Mouse (Mus musculus) cerebellum, adult 2 months (tissue): ENCODE measurements around the gene Lamb1. TPM values are rescaled to one million over a fixed set of nuclear protein-coding genes. Genes with fewer than 3 reads are reported as not detected.

ENCODE experiments used
- DNase-seq, 2 experiments: peaks; one replicate each; pipeline ENCODE4 v3.0.0; 2021
- H3K27ac ChIP-seq: fragments of 200-500 bp; 2 replicates; pipeline ENCODE4 v1.5.1; 2012; ENCODE audit warnings: low read length, control low read depth, inconsistent platforms; ENCODE audit not compliant: insufficient read depth
- H3K27me3 ChIP-seq: fragments of 200-500 bp; 2 replicates; pipeline ENCODE4 v1.6.1; 2012; ENCODE audit warnings: inconsistent platforms, mild to moderate bottlenecking, low read length, moderate library complexity; ENCODE audit not compliant: control insufficient read depth, insufficient read depth
- H3K4me1 ChIP-seq: fragments of 200-500 bp; 2 replicates; pipeline ENCODE4 v1.6.1; 2011; ENCODE audit warnings: low read length; ENCODE audit not compliant: control insufficient read depth, insufficient read depth
- H3K4me3 ChIP-seq: fragments of 200-500 bp; replicated peaks from 2 replicates; pipeline ENCODE3; 2011; ENCODE audit warnings: mild to moderate bottlenecking, low read depth, low read length, control low read depth; ENCODE audit not compliant: insufficient read depth
- CTCF ChIP-seq: fragments of 200-500 bp; IDR thresholded peaks from 2 replicates; pipeline ENCODE4 v1.5.1; 2011; ENCODE audit warnings: low read depth, mild to moderate bottlenecking, control low read depth, low read length, moderate library complexity, borderline replicate concordance; ENCODE audit not compliant: insufficient read depth
- POLR2A ChIP-seq: fragments of 200-500 bp; IDR thresholded peaks from 2 replicates; pipeline ENCODE4 v1.6.1; 2011; ENCODE audit warnings: low read length, control low read depth, borderline replicate concordance; ENCODE audit not compliant: insufficient read depth
- WGBS: fragments of 180-500 bp; shearing (Covaris S2); methylation state at CpG from one replicate; pipeline ENCODE4 v1.1.7; 2018; 5-methylcytosine and 5-hydroxymethylcytosine counted together
- polyA plus RNA-seq: library from polyadenylated mRNA; depleted of rRNA; stranded (reverse); fragments of >200 nt; gene quantifications from 2 replicates; pipeline ENCODE4 v1.2.3, GENCODE M21; 2012; rRNA removed

Gene Lamb1
- 10.6 and 13.2 TPM in 2 replicates for polyA plus RNA-seq

GRCm38 (mm10) chr12:31265005-31265721 is at the start of gene Lamb1:
TSS of gene Lamb1 (plus strand) at chr12:31265234.
- Histone ChIP-seq H3K4me3 (peak within 1 kb of the TSS; percentile 41), H3K4me1 (no peaks in the 10 kb centered on the region; the same call in 1 of the 2 replicates), H3K27ac (no peak within 1 kb of the TSS), H3K27me3 (no peaks in the 10 kb centered on the region)
- under 1% methylated on average over 39 of the region's 39 CpGs for WGBS
- TF ChIP-seq POLR2A: no peak
- no peak for TF ChIP-seq CTCF
- DNase-seq: peak; percentile 21 to 23

DNA sequence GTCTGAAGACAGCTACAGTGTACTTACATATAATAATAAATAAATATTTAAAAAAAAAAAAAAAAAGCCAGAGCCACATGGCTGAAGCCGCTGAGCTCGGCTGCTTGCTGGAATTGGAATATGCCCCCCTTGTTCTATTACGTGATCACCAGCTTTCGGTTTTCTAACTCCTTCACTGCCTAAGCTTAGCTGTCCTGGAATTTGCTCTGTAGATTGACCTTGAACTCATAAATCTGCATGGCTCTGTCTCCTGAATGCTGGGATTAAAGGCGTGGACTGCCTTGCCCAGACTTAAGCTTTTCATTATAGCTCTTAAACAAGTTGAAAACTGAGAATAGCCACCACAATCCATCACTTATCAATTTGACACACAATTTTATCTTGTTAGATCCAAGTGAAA is 47.8 kb upstream of the Lamb1 start:
- Histone ChIP-seq H3K4me3 (no peak overlapping the region), H3K4me1 (peaks cover 5% of the 10 kb centered on the region; the same call in 1 of the 2 replicates), H3K27me3 (no peaks in the 10 kb centered on the region), H3K27ac (no peak overlapping the region)
- DNase-seq: no peak
- no peak for TF ChIP-seq CTCF
- 96% methylated on average over 5 of the region's 5 CpGs for WGBS

DNA sequence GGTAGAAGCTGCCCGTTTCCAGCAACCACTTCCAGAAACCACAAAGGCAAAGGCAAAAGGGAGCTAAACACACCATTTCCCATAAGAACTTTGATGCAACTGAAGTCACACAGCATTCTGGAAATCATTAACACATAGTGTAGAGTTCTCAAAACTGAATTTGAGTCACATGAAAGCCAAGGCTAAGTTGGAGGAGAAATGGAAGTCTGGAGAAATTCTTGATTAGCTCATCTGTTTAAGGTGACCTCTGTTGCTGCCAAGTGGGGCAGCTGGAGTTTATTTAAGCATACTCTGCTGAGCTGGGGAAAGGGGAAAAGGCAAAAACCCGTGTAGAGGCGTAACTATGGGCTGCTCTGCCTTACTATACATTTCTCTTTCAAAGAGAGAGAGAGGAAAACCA is 46.3 kb upstream of the Lamb1 start:
- Histone ChIP-seq H3K4me3 (no peak overlapping the region), H3K27me3 (no peaks in the 10 kb centered on the region), H3K4me1 (no peaks in the 10 kb centered on the region; the same call in 1 of the 2 replicates), H3K27ac (no peak overlapping the region)
- TF ChIP-seq POLR2A (no peak), CTCF (no peak)
- DNase-seq: no peak
- WGBS: 54% methylated on average over 3 of the region's 3 CpGs

DNA sequence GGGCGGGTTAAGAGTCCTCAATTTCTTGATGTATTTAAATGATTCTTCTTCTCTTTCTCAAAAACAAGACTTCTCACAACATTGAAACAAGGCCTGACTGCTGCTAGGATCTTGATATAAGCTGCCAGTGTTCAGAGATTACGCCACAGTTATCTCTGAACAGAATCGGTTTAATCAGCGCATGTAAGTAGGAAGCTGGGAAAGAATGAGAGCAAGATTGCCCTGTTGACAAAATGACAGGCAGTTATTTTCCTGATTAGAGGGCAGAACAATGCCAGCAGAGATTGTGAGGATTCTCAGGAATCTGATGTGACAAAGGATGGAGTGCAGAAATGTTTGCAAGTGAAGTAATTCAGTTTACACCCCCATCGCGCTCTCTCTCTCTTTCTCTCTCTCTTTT is 43.5 kb upstream of the Lamb1 start:
- no peaks in the 10 kb centered on the region for H3K4me1 ChIP-seq
- WGBS: 86% methylated on average over 6 of the region's 6 CpGs
- no peak overlapping the region for H3K4me3 ChIP-seq
- H3K27ac ChIP-seq: no peak overlapping the region
- DNase-seq: no peak
- no peak for TF ChIP-seq POLR2A
- H3K27me3 ChIP-seq: no peaks in the 10 kb centered on the region; the same call in 1 of the 2 replicates

DNA sequence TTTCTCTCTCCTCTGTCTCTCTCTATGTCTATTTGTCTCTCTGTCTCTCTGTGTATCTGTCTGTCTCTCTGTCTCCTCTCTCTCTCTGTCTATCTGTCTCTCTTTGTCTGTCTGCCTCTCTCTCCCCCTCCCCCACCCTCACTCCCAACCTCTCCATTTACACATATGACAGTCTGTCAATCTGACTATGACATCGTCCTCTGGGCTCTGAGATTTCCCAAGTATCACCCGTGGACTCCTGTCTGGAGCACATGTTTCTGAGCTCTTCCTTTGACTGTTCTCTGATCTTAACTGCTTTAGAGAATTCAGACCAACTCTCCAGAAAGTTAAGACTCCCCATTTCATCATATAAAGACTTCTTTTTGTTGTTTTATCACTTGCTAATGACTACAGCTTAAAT is 42.8 kb upstream of the Lamb1 start:
- 28% methylated on average over 2 of the region's 2 CpGs for WGBS
- H3K27ac ChIP-seq: no peak overlapping the region

DNA sequence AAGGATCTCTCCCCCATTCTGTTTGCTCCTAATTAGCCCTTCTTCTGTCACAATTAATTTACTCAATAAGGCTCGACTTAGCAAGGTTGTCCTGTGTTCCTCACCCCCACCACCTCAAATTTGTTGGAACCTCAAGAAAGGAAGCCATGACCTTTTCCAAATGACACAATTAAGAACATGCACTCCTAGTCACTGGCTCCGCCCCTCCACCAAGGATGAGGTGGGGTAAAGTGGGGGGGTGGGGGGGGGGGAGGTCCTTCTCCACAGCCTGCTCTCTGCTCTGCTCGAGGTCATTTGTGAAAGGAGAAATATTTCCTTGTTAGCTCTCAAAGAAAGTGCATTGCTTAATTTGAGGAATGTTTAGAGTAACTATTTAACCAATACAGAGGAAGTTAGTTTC is 42.3 kb upstream of the Lamb1 start:
- no peaks in the 10 kb centered on the region; the same call in 1 of the 2 replicates for H3K27me3 ChIP-seq
- DNase-seq: no peak
- no peaks in the 10 kb centered on the region for H3K4me1 ChIP-seq
- H3K27ac ChIP-seq: no peak overlapping the region
- no peak for TF ChIP-seq POLR2A
- no peak for TF ChIP-seq CTCF
- no peak overlapping the region for H3K4me3 ChIP-seq
- 32% methylated on average over 3 of the region's 3 CpGs for WGBS

More for the DNA sequence above, 42.8 kb upstream of the Lamb1 start:
- DNase-seq: no peak
- Histone ChIP-seq H3K27me3 (no peaks in the 10 kb centered on the region; the same call in 1 of the 2 replicates), H3K4me1 (no peaks in the 10 kb centered on the region), H3K4me3 (no peak overlapping the region)
- no peak for TF ChIP-seq POLR2A
- no peak for TF ChIP-seq CTCF

DNA sequence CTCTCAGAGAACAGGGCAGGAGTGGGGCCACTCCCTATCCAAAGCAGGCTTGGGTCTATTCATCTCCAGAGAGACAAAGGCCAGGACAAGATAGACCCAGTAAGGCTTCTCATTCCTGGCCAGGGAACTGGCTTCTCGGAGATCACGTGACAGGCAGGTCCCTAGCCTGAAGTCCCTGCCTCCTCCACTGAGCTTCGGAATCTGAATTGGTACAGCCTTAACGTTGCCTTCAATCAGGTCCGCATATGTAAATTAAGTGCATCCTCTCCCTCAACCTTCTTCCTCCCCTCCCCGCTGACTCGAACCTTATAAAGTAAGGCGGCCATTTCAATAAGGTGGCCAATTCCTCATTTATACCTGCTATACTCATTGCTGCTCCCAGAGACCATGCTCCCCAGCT is 39.6 kb upstream of the Lamb1 start:
- WGBS: 54% methylated on average over 8 of the region's 8 CpGs
- no peak for TF ChIP-seq CTCF
- TF ChIP-seq POLR2A: no peak

GRCm38 (mm10) chr12:31227167-31227566 is 37.9 kb upstream of the Lamb1 start:
- WGBS: 96% methylated on average over 3 of the region's 3 CpGs
- Histone ChIP-seq H3K27me3 (no peaks in the 10 kb centered on the region; the same call in 1 of the 2 replicates), H3K4me1 (no peaks in the 10 kb centered on the region), H3K27ac (no peak overlapping the region), H3K4me3 (no peak overlapping the region)
- no peak for DNase-seq
- TF ChIP-seq CTCF: no peak
- TF ChIP-seq POLR2A: no peak

More for the DNA sequence above, 39.6 kb upstream of the Lamb1 start:
- Histone ChIP-seq H3K4me1 (no peaks in the 10 kb centered on the region), H3K27ac (no peak overlapping the region), H3K27me3 (no peaks in the 10 kb centered on the region; the same call in 1 of the 2 replicates), H3K4me3 (no peak overlapping the region)
- no peak for DNase-seq
